Mouse (Mus musculus) retina, adult 2 months (tissue): ENCODE data around the gene Cenpt.

Source experiments
- DNase-seq: peaks from one replicate; pipeline ENCODE4 v3.0.0-alpha.2; 2012; ENCODE audit warnings: low read depth, low spot score

The Cenpt gene

GRCm38 (mm10) chr8:105853178-105853577 lies at the start of gene Cenpt:
Cenpt (minus strand) TSS chr8:105853278.
- no peak for DNase-seq

- no peak for DNase-seq
Observed at GRCm38 (mm10) chr8:105900941-105901616, 48.0 kb upstream of the Cenpt start.

- DNase-seq, result peak; percentile 88
Observed at GRCm38 (mm10) chr8:105900180-105900940, 47.3 kb upstream of the Cenpt start, which contains the start of gene Pskh1. Pskh1 (plus strand) TSS chr8:105900441.

GRCm38 (mm10) chr8:105897801-105898480 lies 44.9 kb upstream of the Cenpt start:
- peak; percentile 72 for DNase-seq

GRCm38 (mm10) chr8:105893339-105893738 lies 40.3 kb upstream of the Cenpt start, which contains the start of gene Nrn1l:
Nrn1l (plus strand) TSS chr8:105893567.
- peak; percentile 53 for DNase-seq

GRCm38 (mm10) chr8:105892432-105892831 lies 39.4 kb upstream of the Cenpt start:
- no peak for DNase-seq

- no peak for DNase-seq
Observed at GRCm38 (mm10) chr8:105890870-105891269, 37.8 kb upstream of the Cenpt start.

- DNase-seq, result no peak
Observed at GRCm38 (mm10) chr8:105889756-105890465, 36.8 kb upstream of the Cenpt start.

GRCm38 (mm10) chr8:105880754-105881520 lies 27.9 kb upstream of the Cenpt start, which contains the start of gene Edc4:
Edc4 (plus strand) TSS chr8:105880881.
- peak; percentile 75 for DNase-seq

- no peak for DNase-seq
Observed at GRCm38 (mm10) chr8:105874301-105874700, 21.2 kb upstream of the Cenpt start.

GRCm38 (mm10) chr8:105866364-105867029 lies 13.4 kb upstream of the Cenpt start:
- no peak for DNase-seq

- no peak for DNase-seq
Observed at GRCm38 (mm10) chr8:105861951-105862350, 8.9 kb upstream of the Cenpt start.

- peak; percentile 93 for DNase-seq
Observed at GRCm38 (mm10) chr8:105860143-105860981, 7.3 kb upstream of the Cenpt start, which contains the start of gene Nutf2. Nutf2 (plus strand) TSS chr8:105860580.

- no peak for DNase-seq
Observed at GRCm38 (mm10) chr8:105859314-105859713, 6.2 kb upstream of the Cenpt start.

GRCm38 (mm10) chr8:105858495-105858894 lies 5.4 kb upstream of the Cenpt start:
- no peak for DNase-seq

GRCm38 (mm10) chr8:105856168-105856835 lies 3.2 kb upstream of the Cenpt start:
- DNase-seq, result no peak

GRCm38 (mm10) chr8:105855248-105856167 lies 2.4 kb upstream of the Cenpt start:
- no peak for DNase-seq
